Mouse (Mus musculus) embryonic facial prominence, embryonic 12.5 days (tissue): Measurements from ENCODE around the gene Cdkn3. TPM values are rescaled to one million over a fixed set of nuclear protein-coding genes. Genes with fewer than 3 reads are reported as not detected.
A peak's percentile ranks its signal among the peaks of the same experiment; 100 is the strongest.
"Not testable (repeated sequence)": the region's sequence is repeated elsewhere in the genome, so short reads cannot be mapped to it uniquely, and the experiment has no call there.

Experiments
- ATAC-seq: fragments of 200-750 bp; cut with Nextera tagmentation; 2 replicates; pipeline ENCODE4 v1.8.0; 2017; ENCODE audit not compliant: insufficient number of reproducible peaks, insufficient read depth, low FRiP score, low TSS enrichment
- H3K27ac ChIP-seq: fragments of 300-500 bp; sonication (generic); 2 replicates; pipeline ENCODE4 v1.5.1; 2016; ENCODE audit warnings: mild to moderate bottlenecking
- H3K27me3 ChIP-seq: fragments of 300-500 bp; sonication (generic); 2 replicates; pipeline ENCODE4 v1.6.1; 2016; ENCODE audit warnings: mild to moderate bottlenecking, moderate library complexity
- H3K36me3 ChIP-seq: fragments of 300-500 bp; sonication (generic); 2 replicates; pipeline ENCODE4 v1.6.1; 2016; ENCODE audit warnings: mild to moderate bottlenecking
- H3K4me1 ChIP-seq: fragments of 300-500 bp; sonication (generic); 2 replicates; pipeline ENCODE4 v1.6.1; 2016
- H3K4me2 ChIP-seq: fragments of 300-500 bp; sonication (generic); replicated peaks from 2 replicates; pipeline ENCODE4 v1.6.1; 2016; ENCODE audit warnings: mild to moderate bottlenecking, moderate library complexity
- H3K4me3 ChIP-seq: fragments of 300-500 bp; sonication (generic); 2 replicates; pipeline ENCODE4 v1.5.1; 2016; ENCODE audit warnings: mild to moderate bottlenecking
- H3K9ac ChIP-seq: fragments of 300-500 bp; sonication (generic); 2 replicates; pipeline ENCODE4 v1.6.1; 2016; ENCODE audit warnings: mild to moderate bottlenecking, moderate library complexity
- H3K9me3 ChIP-seq: fragments of 300-500 bp; sonication (generic); 2 replicates; pipeline ENCODE4 v1.6.1; 2016; ENCODE audit warnings: mild to moderate bottlenecking, moderate library complexity
- WGBS: fragments of 180-500 bp; shearing (Covaris S2); methylation state at CpG from one replicate; pipeline ENCODE4 v1.1.7; 2016; 5-methylcytosine and 5-hydroxymethylcytosine counted together
- polyA plus RNA-seq: library from polyadenylated mRNA; unstranded; fragments of >200 nt; fragmentation: Nextera tagmentation; extraction: Ambion mirVana; gene quantifications from 2 replicates; pipeline ENCODE4 v1.2.1, GENCODE M21; 2016

Gene Cdkn3
- 38.4 and 42.0 TPM in 2 replicates for polyA plus RNA-seq

DNA sequence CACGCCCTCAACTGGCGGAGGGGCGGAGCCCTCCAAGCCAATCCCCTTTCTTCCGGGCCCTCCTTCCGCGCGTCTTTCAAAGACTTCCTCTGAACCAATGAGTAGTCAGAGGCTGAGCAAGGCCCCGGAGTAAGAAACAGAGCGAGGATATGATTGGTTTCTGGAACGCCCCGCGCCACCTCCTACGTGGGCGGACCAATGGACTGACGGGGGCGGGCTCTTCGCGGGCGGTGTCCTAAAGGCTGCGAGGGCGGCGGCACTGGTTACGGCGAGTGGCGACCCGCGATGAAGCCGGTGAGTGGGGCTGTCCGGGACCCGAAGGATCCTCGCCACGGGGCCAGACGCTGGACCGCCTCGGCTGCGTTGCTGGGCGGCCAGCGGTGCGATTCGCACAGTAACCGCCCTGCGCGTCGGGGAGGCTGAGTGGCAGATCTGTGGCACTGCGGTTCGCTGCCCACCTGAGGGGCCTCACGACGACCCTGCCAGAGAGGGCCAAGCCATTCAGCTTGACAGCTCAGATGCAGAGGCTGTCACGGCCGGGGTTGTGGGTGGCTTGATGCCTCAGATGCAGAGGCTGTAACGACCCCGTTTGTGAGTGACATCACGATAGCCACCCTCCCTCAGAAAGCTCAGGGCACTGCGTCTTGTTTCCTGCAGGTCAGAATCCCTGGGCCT lies at the start of gene Cdkn3:
TSS of gene Cdkn3 (plus strand) at position 187 of the 675 bp plus-strand sequence.
- peaks cover 9% of the 10 kb centered on the region for H3K4me1 ChIP-seq
- H3K9me3 ChIP-seq, result no peaks in the 10 kb centered on the region
- no peaks in the 10 kb centered on the region for H3K27me3 ChIP-seq
- no peaks in the 10 kb centered on the region for H3K36me3 ChIP-seq
- H3K9ac ChIP-seq, result peak within 1 kb of the TSS; percentile 71
- under 1% methylated on average over 54 of the region's 54 CpGs for WGBS
- peak; percentile 99 for ATAC-seq
- H3K27ac ChIP-seq, result no peak within 1 kb of the TSS; the same call in 1 of the 2 replicates
- peak within 1 kb of the TSS; percentile 73 for H3K4me3 ChIP-seq
- H3K4me2 ChIP-seq, result peak within 1 kb of the TSS; percentile 81

- Histone ChIP-seq H3K36me3 (no peaks in the 10 kb centered on the region), H3K9me3 (no peaks in the 10 kb centered on the region), H3K9ac (no peak overlapping the region), H3K27me3 (no peaks in the 10 kb centered on the region), H3K4me3 (no peak overlapping the region), H3K4me2 (no peak overlapping the region), H3K4me1 (peaks cover 30% of the 10 kb centered on the region), H3K27ac (peak overlapping the region; percentile 65)
- no peak; the same call in 1 of the 2 replicates for ATAC-seq
- 20% methylated on average over 12 of the region's 12 CpGs for WGBS
Observed at GRCm38 (mm10) chr14:46718483-46718922, 41.8 kb upstream of the Cdkn3 start.

- Histone ChIP-seq H3K4me1 (peaks cover 33% of the 10 kb centered on the region), H3K9me3 (no peaks in the 10 kb centered on the region), H3K4me3 (no peak overlapping the region), H3K27me3 (no peaks in the 10 kb centered on the region), H3K9ac (no peak overlapping the region), H3K4me2 (no peak overlapping the region), H3K36me3 (no peaks in the 10 kb centered on the region), H3K27ac (peak overlapping the region; percentile 47)
- 57% methylated on average over 5 of the region's 5 CpGs for WGBS
- no peak for ATAC-seq
Observed at GRCm38 (mm10) chr14:46722031-46722430, 38.3 kb upstream of the Cdkn3 start.

GRCm38 (mm10) chr14:46723828-46724227 lies 36.5 kb upstream of the Cdkn3 start:
- Histone ChIP-seq H3K9ac (no peak overlapping the region), H3K4me3 (no peak overlapping the region), H3K4me2 (no peak overlapping the region), H3K4me1 (peaks cover 26% of the 10 kb centered on the region), H3K27me3 (no peaks in the 10 kb centered on the region), H3K9me3 (no peaks in the 10 kb centered on the region), H3K36me3 (no peaks in the 10 kb centered on the region), H3K27ac (0 out of 2 replicates have a peak overlapping the region, but pooled peaks have one; percentile 12)
- ATAC-seq, result no peak
- 15% methylated on average over 3 of the region's 3 CpGs for WGBS

DNA sequence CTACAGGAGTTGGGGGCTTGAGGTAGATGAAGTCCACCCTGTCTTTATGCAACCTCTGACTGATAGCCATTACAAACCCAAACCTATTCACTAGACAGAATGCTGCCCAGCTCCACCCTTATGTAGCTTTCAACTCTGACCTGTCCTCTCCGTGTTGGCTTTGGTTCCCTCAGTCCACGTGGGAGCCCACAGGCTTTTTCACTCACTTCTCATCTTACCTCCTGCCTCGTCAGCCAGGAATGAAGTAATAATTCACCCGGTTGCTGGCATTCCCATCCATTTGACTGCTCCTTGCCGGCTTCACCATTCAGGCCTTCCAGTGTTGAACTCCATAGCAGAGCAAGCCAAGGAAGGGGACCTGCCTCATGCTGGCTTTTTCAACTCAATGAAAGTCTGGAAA lies 35.4 kb upstream of the Cdkn3 start:
- Histone ChIP-seq H3K4me2 (no peak overlapping the region), H3K27ac (no peak overlapping the region), H3K27me3 (no peaks in the 10 kb centered on the region), H3K36me3 (no peaks in the 10 kb centered on the region), H3K4me3 (no peak overlapping the region), H3K9me3 (no peaks in the 10 kb centered on the region), H3K9ac (no peak overlapping the region), H3K4me1 (peaks cover 18% of the 10 kb centered on the region)
- ATAC-seq, result no peak
- 41% methylated on average over 5 of the region's 5 CpGs for WGBS

GRCm38 (mm10) chr14:46725743-46726142 lies 34.6 kb upstream of the Cdkn3 start:
- H3K9me3 ChIP-seq, result no peaks in the 10 kb centered on the region
- H3K27me3 ChIP-seq, result no peaks in the 10 kb centered on the region
- peaks cover 18% of the 10 kb centered on the region for H3K4me1 ChIP-seq
- H3K4me3 ChIP-seq, result no peak overlapping the region
- no peak overlapping the region for H3K27ac ChIP-seq
- no peak overlapping the region for H3K9ac ChIP-seq
- no peak for ATAC-seq
- WGBS, result 48% methylated on average over 3 of the region's 3 CpGs
- H3K4me2 ChIP-seq, result no peak overlapping the region
- H3K36me3 ChIP-seq, result no peaks in the 10 kb centered on the region

GRCm38 (mm10) chr14:46734262-46734661 lies 26.1 kb upstream of the Cdkn3 start:
- Histone ChIP-seq H3K27me3 (no peaks in the 10 kb centered on the region), H3K9me3 (0 out of 2 replicates have a peak, but pooled peaks cover 3% of the 10 kb centered on the region), H3K4me1 (no peaks in the 10 kb centered on the region), H3K36me3 (no peaks in the 10 kb centered on the region), H3K4me3 (no peak overlapping the region), H3K4me2 (no peak overlapping the region), H3K27ac (no peak overlapping the region), H3K9ac (no peak overlapping the region)
- ATAC-seq, result no peak
- WGBS, result 64% methylated on average over 5 of the region's 5 CpGs

- no peak overlapping the region for H3K9ac ChIP-seq
- H3K4me3 ChIP-seq, result no peak overlapping the region
- no peak for ATAC-seq
- 75% methylated on average over 14 of the region's 14 CpGs for WGBS
- no peaks in the 10 kb centered on the region for H3K36me3 ChIP-seq
- H3K27ac ChIP-seq, result no peak overlapping the region
- no peaks in the 10 kb centered on the region for H3K27me3 ChIP-seq
- H3K4me2 ChIP-seq, result no peak overlapping the region
- no peaks in the 10 kb centered on the region for H3K4me1 ChIP-seq
- H3K9me3 ChIP-seq, result 0 out of 2 replicates have a peak, but pooled peaks cover 3% of the 10 kb centered on the region
Observed at GRCm38 (mm10) chr14:46734761-46735455, 25.4 kb upstream of the Cdkn3 start.

DNA sequence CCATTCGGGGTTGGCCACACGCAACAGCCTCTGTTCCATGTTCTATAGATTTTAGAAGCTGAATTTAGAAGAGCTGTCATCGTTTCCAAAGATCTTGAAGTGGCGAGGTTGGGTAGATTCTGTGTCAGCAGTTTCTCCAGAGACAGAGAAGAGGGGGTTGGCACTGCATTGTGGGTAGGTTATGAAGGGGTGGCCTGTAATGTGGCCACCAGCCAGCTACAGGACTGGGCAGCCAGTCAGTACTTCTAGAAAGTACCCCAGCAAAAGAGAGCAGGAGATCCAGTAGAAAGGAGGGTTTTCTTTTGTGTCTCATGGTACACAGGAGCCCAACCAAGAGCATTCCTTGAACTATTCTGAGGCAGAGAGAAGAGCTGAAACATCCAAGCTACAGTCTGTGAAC lies 24.0 kb upstream of the Cdkn3 start:
- 87% methylated on average over 4 of the region's 4 CpGs for WGBS
- Histone ChIP-seq H3K4me2 (no peak overlapping the region), H3K27ac (no peak overlapping the region), H3K4me1 (no peaks in the 10 kb centered on the region), H3K36me3 (no peaks in the 10 kb centered on the region), H3K9ac (no peak overlapping the region), H3K4me3 (no peak overlapping the region), H3K27me3 (no peaks in the 10 kb centered on the region), H3K9me3 (0 out of 2 replicates have a peak, but pooled peaks cover 3% of the 10 kb centered on the region)
- no peak for ATAC-seq

- not testable (repeated sequence) for ATAC-seq, H3K27ac ChIP-seq, H3K27me3 ChIP-seq, H3K4me2 ChIP-seq, H3K4me1 ChIP-seq, H3K9me3 ChIP-seq, H3K9ac ChIP-seq, H3K4me3 ChIP-seq, H3K36me3 ChIP-seq
Observed at GRCm38 (mm10) chr14:46737346-46737745, 23.0 kb upstream of the Cdkn3 start.

- no peaks in the 10 kb centered on the region for H3K9me3 ChIP-seq
- no peak for ATAC-seq
- H3K27ac ChIP-seq, result no peak overlapping the region
- no peak overlapping the region for H3K9ac ChIP-seq
- H3K4me3 ChIP-seq, result no peak overlapping the region
- no peak overlapping the region for H3K4me2 ChIP-seq
- no peaks in the 10 kb centered on the region for H3K4me1 ChIP-seq
- 88% methylated on average over 2 of the region's 2 CpGs for WGBS
- no peaks in the 10 kb centered on the region for H3K36me3 ChIP-seq
- no peaks in the 10 kb centered on the region for H3K27me3 ChIP-seq
Observed at GRCm38 (mm10) chr14:46742674-46743073, 17.7 kb upstream of the Cdkn3 start.

- Histone ChIP-seq H3K36me3 (no peaks in the 10 kb centered on the region), H3K9ac (no peak overlapping the region), H3K4me1 (no peaks in the 10 kb centered on the region), H3K27ac (no peak overlapping the region), H3K4me3 (no peak overlapping the region), H3K27me3 (no peaks in the 10 kb centered on the region), H3K9me3 (no peaks in the 10 kb centered on the region), H3K4me2 (no peak overlapping the region)
- WGBS, result 91% methylated on average over 8 of the region's 8 CpGs
- ATAC-seq, result no peak
Observed at GRCm38 (mm10) chr14:46745413-46745812, 14.9 kb upstream of the Cdkn3 start.
